Mouse (Mus musculus) liver, adult 2 months (tissue): ENCODE measurements around the gene Ms4a12. TPM values are rescaled to one million over a fixed set of nuclear protein-coding genes. Genes with fewer than 3 reads are reported as not detected.

Source experiments
- DNase-seq: peaks from one replicate; pipeline ENCODE4 v3.0.0-alpha.2; 2011; ENCODE audit warnings: low read depth, low spot score; ENCODE audit errors: extremely low read depth
- H3K27ac ChIP-seq: fragments of 200-500 bp; replicated peaks from 2 replicates; pipeline ENCODE4 v1.5.1; 2012; ENCODE audit warnings: low read depth, mild to moderate bottlenecking, control low read depth, inconsistent platforms, low read length; ENCODE audit not compliant: insufficient read depth
- H3K27me3 ChIP-seq: fragments of 200-500 bp; 2 replicates; pipeline ENCODE4 v1.6.1; 2012; ENCODE audit warnings: mild to moderate bottlenecking, moderate library complexity, low read length, inconsistent platforms; ENCODE audit not compliant: control insufficient read depth, insufficient read depth
- H3K36me3 ChIP-seq: fragments of 200-500 bp; 2 replicates; pipeline ENCODE4 v1.6.1; 2012; ENCODE audit warnings: low read length, inconsistent platforms; ENCODE audit not compliant: control insufficient read depth, insufficient read depth
- H3K4me1 ChIP-seq: fragments of 200-500 bp; 2 replicates; pipeline ENCODE4 v1.6.1; 2011; ENCODE audit warnings: low read length; ENCODE audit not compliant: control insufficient read depth, insufficient read depth
- H3K4me3 ChIP-seq: fragments of 200-500 bp; 2 replicates; pipeline ENCODE4 v1.5.1; 2011; ENCODE audit warnings: low read depth, mild to moderate bottlenecking, control low read depth, low read length, moderate library complexity; ENCODE audit not compliant: insufficient read depth
- H3K79me2 ChIP-seq: fragments of 200-500 bp; 2 replicates; pipeline ENCODE4 v1.6.1; 2012; ENCODE audit warnings: inconsistent platforms, mild to moderate bottlenecking, low read length, moderate library complexity; ENCODE audit not compliant: control insufficient read depth, insufficient read depth
- H3K9ac ChIP-seq: fragments of 200-500 bp; 2 replicates; pipeline ENCODE4 v1.6.1; 2012; ENCODE audit warnings: low read depth, mild to moderate bottlenecking, control low read depth, inconsistent platforms, low read length
- CTCF ChIP-seq: fragments of 200-500 bp; IDR thresholded peaks from 2 replicates; pipeline ENCODE4 v1.5.1; 2011; ENCODE audit warnings: low read depth, low read length, control low read depth
- POLR2A ChIP-seq: fragments of 200-500 bp; IDR thresholded peaks from 2 replicates; pipeline ENCODE4 v1.6.1; 2011; ENCODE audit warnings: low read length, control low read depth; ENCODE audit not compliant: insufficient read depth; ENCODE audit errors: extremely low read depth
- WGBS: fragments of 180-500 bp; shearing (Covaris S2); methylation state at CpG from one replicate; pipeline ENCODE4 v1.1.7; 2018; 5-methylcytosine and 5-hydroxymethylcytosine counted together
- polyA plus RNA-seq: library from polyadenylated mRNA; depleted of rRNA; stranded (reverse); fragments of >200 nt; gene quantifications from 2 replicates; pipeline ENCODE4 v1.2.3, GENCODE M21; 2012; rRNA removed
- total RNA-seq: library from RNA; depleted of rRNA; stranded (reverse); fragments of >200 nt; gene quantifications from 2 replicates; pipeline ENCODE4 v1.2.3, GENCODE M21; 2014; rRNA removed

Gene Ms4a12
- total RNA-seq (not detected in 2 replicates), polyA plus RNA-seq (not detected in 2 replicates)

- Histone ChIP-seq H3K27ac (no peak within 1 kb of the TSS), H3K27me3 (no peaks in the 10 kb centered on the region), H3K4me1 (no peaks in the 10 kb centered on the region), H3K36me3 (no peaks in the 10 kb centered on the region), H3K79me2 (no peaks in the 10 kb centered on the region), H3K4me3 (no peak within 1 kb of the TSS), H3K9ac (no peak within 1 kb of the TSS)
- DNase-seq, result no peak
- WGBS, result 69% methylated on average over 5 of the region's 5 CpGs
- TF ChIP-seq POLR2A (no peak), CTCF (no peak)
Observed at GRCm38 (mm10) chr19:11232348-11232747, at the start of gene Ms4a12. Ms4a12 (minus strand) TSS chr19:11232448.

GRCm38 (mm10) chr19:11280223-11280622, 48.0 kb upstream of the Ms4a12 start:
- H3K36me3 ChIP-seq, result no peaks in the 10 kb centered on the region
- no peaks in the 10 kb centered on the region for H3K4me1 ChIP-seq
- no peak for DNase-seq
- TF ChIP-seq POLR2A, result no peak
- TF ChIP-seq CTCF, result no peak
- H3K79me2 ChIP-seq, result no peaks in the 10 kb centered on the region
- H3K9ac ChIP-seq, result no peak overlapping the region
- H3K27ac ChIP-seq, result no peak overlapping the region
- no peaks in the 10 kb centered on the region for H3K27me3 ChIP-seq
- no peak overlapping the region for H3K4me3 ChIP-seq
- 90% methylated on average over 3 of the region's 3 CpGs for WGBS

- no peaks in the 10 kb centered on the region for H3K36me3 ChIP-seq
- no peaks in the 10 kb centered on the region for H3K27me3 ChIP-seq
- no peak overlapping the region for H3K4me3 ChIP-seq
- H3K4me1 ChIP-seq, result no peaks in the 10 kb centered on the region
- TF ChIP-seq POLR2A, result no peak
- TF ChIP-seq CTCF, result no peak
- H3K9ac ChIP-seq, result no peak overlapping the region
- WGBS, result 55% methylated on average over 5 of the region's 5 CpGs
- no peak overlapping the region for H3K27ac ChIP-seq
- no peak for DNase-seq
- H3K79me2 ChIP-seq, result no peaks in the 10 kb centered on the region
Observed at GRCm38 (mm10) chr19:11276431-11276830, 44.2 kb upstream of the Ms4a12 start.

- WGBS, result 76% methylated on average over 4 of the region's 4 CpGs
- H3K27me3 ChIP-seq, result no peaks in the 10 kb centered on the region; the same call in 1 of the 2 replicates
- no peak for DNase-seq
- H3K9ac ChIP-seq, result no peak overlapping the region
- no peaks in the 10 kb centered on the region for H3K4me1 ChIP-seq
- no peaks in the 10 kb centered on the region for H3K36me3 ChIP-seq
- no peak overlapping the region for H3K27ac ChIP-seq
- TF ChIP-seq CTCF (no peak), POLR2A (no peak)
- no peaks in the 10 kb centered on the region for H3K79me2 ChIP-seq
- H3K4me3 ChIP-seq, result no peak overlapping the region
Observed at GRCm38 (mm10) chr19:11266956-11267355, 34.7 kb upstream of the Ms4a12 start.

GRCm38 (mm10) chr19:11266052-11266845, 34.0 kb upstream of the Ms4a12 start, which contains the start of gene Ms4a1:
Ms4a1 (minus strand) TSS chr19:11266241.
- Histone ChIP-seq H3K27ac (no peak within 1 kb of the TSS), H3K36me3 (no peaks in the 10 kb centered on the region), H3K27me3 (no peaks in the 10 kb centered on the region; the same call in 1 of the 2 replicates), H3K4me3 (no peak within 1 kb of the TSS), H3K4me1 (no peaks in the 10 kb centered on the region), H3K9ac (no peak within 1 kb of the TSS), H3K79me2 (no peaks in the 10 kb centered on the region)
- WGBS, result 86% methylated on average over 8 of the region's 8 CpGs
- TF ChIP-seq CTCF (no peak), POLR2A (no peak)
- peak; percentile 3 for DNase-seq
